Mouse (Mus musculus) liver, embryonic 14.5 days (tissue): ENCODE results near the gene Cmip. TPM values are rescaled to one million over a fixed set of nuclear protein-coding genes. Genes with fewer than 3 reads are reported as not detected.

Experiments used
- ATAC-seq: fragments of 200-750 bp; cut with Nextera tagmentation; 2 replicates; pipeline ENCODE4 v1.8.0; 2017; ENCODE audit warnings: moderate number of reproducible peaks, mild to moderate bottlenecking, moderate library complexity; ENCODE audit not compliant: insufficient read depth
- DNase-seq, 3 experiments: peaks; one replicate each; pipeline ENCODE4 v3.0.0-alpha.2; 2012 to 2013; ENCODE audit warnings: low read depth in 3 of 3, low spot score in 3 of 3
- H3K27ac ChIP-seq: fragments of 300-500 bp; sonication (generic); 2 replicates; pipeline ENCODE4 v1.5.1; 2014; ENCODE audit warnings: moderate library complexity, mild to moderate bottlenecking, control low read depth, inconsistent platforms
- H3K27me3 ChIP-seq: fragments of 300-500 bp; sonication (generic); 2 replicates; pipeline ENCODE4 v1.6.1; 2014; ENCODE audit warnings: mild to moderate bottlenecking, low read length, moderate library complexity; ENCODE audit not compliant: control insufficient read depth, insufficient read depth
- H3K36me3 ChIP-seq: fragments of 300-500 bp; sonication (generic); replicated peaks from 2 replicates; pipeline ENCODE4 v1.6.1; 2014; ENCODE audit warnings: low read depth; ENCODE audit not compliant: control insufficient read depth, insufficient read depth
- H3K4me1 ChIP-seq, 2 experiments: fragments of 200-500 bp in 1 of 2; fragments of 300-500 bp in 1 of 2; sonication (generic) in 1 of 2; replicated peaks; 2 replicates each; pipeline ENCODE4 v1.6.1; 2012 to 2014; ENCODE audit warnings: antibody characterized with exemption in 1 of 2, inconsistent platforms in 1 of 2, low read length in 1 of 2; ENCODE audit not compliant: control insufficient read depth in 2 of 2, insufficient read depth in 2 of 2
- H3K4me2 ChIP-seq: fragments of 300-500 bp; sonication (generic); 2 replicates; pipeline ENCODE4 v1.6.1; 2014; ENCODE audit warnings: low read depth, mild to moderate bottlenecking, control low read depth, moderate library complexity
- H3K4me3 ChIP-seq, 2 experiments: fragments of 200-500 bp in 1 of 2; fragments of 300-500 bp in 1 of 2; sonication (generic) in 1 of 2; 2 replicates each; pipeline ENCODE4 v1.5.1; 2012 to 2014; ENCODE audit warnings: low read depth in 2 of 2, low read length in 2 of 2, mild to moderate bottlenecking in 2 of 2, control low read depth in 1 of 2, inconsistent platforms in 1 of 2, moderate library complexity in 1 of 2; ENCODE audit not compliant: insufficient read depth in 1 of 2
- H3K9ac ChIP-seq: fragments of 300-500 bp; sonication (generic); replicated peaks from 2 replicates; pipeline ENCODE4 v1.6.1; 2014; ENCODE audit warnings: mild to moderate bottlenecking, control low read depth, moderate library complexity
- H3K9me3 ChIP-seq: fragments of 300-500 bp; sonication (generic); 2 replicates; pipeline ENCODE4 v1.6.1; 2016; ENCODE audit warnings: low read length, mixed read lengths; ENCODE audit not compliant: control insufficient read depth
- CTCF ChIP-seq: IDR thresholded peaks from 2 replicates; pipeline ENCODE4 v1.5.1; 2016; ENCODE audit warnings: antibody characterized with exemption, low read depth, control low read depth
- EP300 ChIP-seq: IDR thresholded peaks from 2 replicates; pipeline ENCODE4 v1.6.1; 2016; ENCODE audit warnings: antibody characterized with exemption, low read depth
- WGBS: fragments of 180-500 bp; shearing (Covaris S2); extraction: QIAGEN DNeasy Blood & Tissue Kit; methylation state at CpG from one replicate; pipeline ENCODE4 v1.1.7; 2014; ENCODE audit not compliant: insufficient replicate concordance; 5-methylcytosine and 5-hydroxymethylcytosine counted together
- polyA plus RNA-seq, 2 experiments: library from polyadenylated mRNA; depleted of rRNA in 1 of 2; stranded (reverse) in 1 of 2; unstranded in 1 of 2; fragments of >200 nt; fragmentation: Nextera tagmentation in 1 of 2; extraction: Ambion mirVana in 1 of 2; gene quantifications; 2 replicates each; pipeline versions ENCODE4 v1.2.1 to v1.2.3; 2012 to 2014

The Cmip gene
- polyA plus RNA-seq, 2 experiments = 6.7 to 10.4 TPM

- Histone ChIP-seq H3K9ac (no peak overlapping the region), H3K36me3 (no peaks in the 10 kb centered on the region), H3K27ac (no peak overlapping the region), H3K4me3 (no peak overlapping the region), H3K9me3 (no peaks in the 10 kb centered on the region), H3K27me3 (no peaks in the 10 kb centered on the region), H3K4me2 (no peak overlapping the region), H3K4me1 (peaks cover 43 to 71% of the 10 kb centered on the region in 2 experiments)
- ATAC-seq (no peak), DNase-seq (no peak)
- TF ChIP-seq CTCF = no peak
- no peak for TF ChIP-seq EP300
- 79% methylated on average over 7 of the region's 7 CpGs for WGBS
Measured at GRCm38 (mm10) chr8:117300188-117300587, 43.3 kb downstream of the Cmip start.

GRCm38 (mm10) chr8:117301457-117302041 is 44.7 kb downstream of the Cmip start:
- Histone ChIP-seq H3K9ac (no peak overlapping the region), H3K27ac (no peak overlapping the region), H3K27me3 (no peaks in the 10 kb centered on the region), H3K36me3 (no peaks in the 10 kb centered on the region), H3K9me3 (no peaks in the 10 kb centered on the region), H3K4me3 (no peak overlapping the region), H3K4me1 (peaks cover 33 to 59% of the 10 kb centered on the region in 2 experiments), H3K4me2 (no peak overlapping the region)
- 82% methylated on average over 12 of the region's 12 CpGs for WGBS
- no peak for ATAC-seq
- no peak for TF ChIP-seq EP300
- TF ChIP-seq CTCF = no peak
- no peak for DNase-seq

GRCm38 (mm10) chr8:117302072-117302471 is 45.2 kb downstream of the Cmip start:
- Histone ChIP-seq H3K4me2 (no peak overlapping the region), H3K27ac (no peak overlapping the region), H3K4me3 (no peak overlapping the region), H3K27me3 (no peaks in the 10 kb centered on the region), H3K36me3 (no peaks in the 10 kb centered on the region), H3K9ac (no peak overlapping the region), H3K4me1 (peaks cover 29 to 55% of the 10 kb centered on the region in 2 experiments), H3K9me3 (no peaks in the 10 kb centered on the region)
- ATAC-seq (no peak), DNase-seq (no peak)
- TF ChIP-seq EP300 = no peak
- no peak for TF ChIP-seq CTCF
- 76% methylated on average over 11 of the region's 11 CpGs for WGBS

GRCm38 (mm10) chr8:117303666-117304065 is 46.8 kb downstream of the Cmip start:
- Histone ChIP-seq H3K27ac (no peak overlapping the region), H3K9me3 (no peaks in the 10 kb centered on the region), H3K4me3 (no peak overlapping the region), H3K4me2 (no peak overlapping the region), H3K36me3 (no peaks in the 10 kb centered on the region), H3K4me1 (peaks cover 13 to 48% of the 10 kb centered on the region in 2 experiments), H3K27me3 (no peaks in the 10 kb centered on the region), H3K9ac (no peak overlapping the region)
- WGBS = 55% methylated on average over 9 of the region's 9 CpGs
- ATAC-seq = no peak
- DNase-seq = no peak
- TF ChIP-seq EP300 (no peak), CTCF (0 out of 2 replicates have a peak, but pooled peaks have one; percentile 8)

DNA sequence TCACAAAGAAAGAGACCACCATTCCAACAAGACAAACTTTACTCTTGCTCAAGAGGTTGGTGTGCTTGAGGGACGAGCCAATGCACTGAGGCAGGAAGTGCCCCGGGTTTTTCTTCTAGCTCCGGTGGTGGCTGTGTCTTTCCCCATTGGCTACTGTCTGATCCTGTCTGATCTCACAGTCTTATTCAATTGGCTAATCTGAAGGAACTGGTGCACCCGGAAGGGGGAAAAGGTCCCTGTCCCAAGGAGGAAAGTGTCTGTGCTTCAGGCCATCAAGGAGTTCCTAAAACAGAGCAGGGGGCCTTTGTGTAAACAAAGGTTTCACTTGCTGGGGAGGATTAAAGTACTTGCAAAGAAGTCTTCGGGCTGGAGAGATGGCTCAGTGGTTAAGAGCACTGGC is 48.5 kb downstream of the Cmip start:
- H3K4me2 ChIP-seq = no peak overlapping the region
- no peak overlapping the region for H3K9ac ChIP-seq
- H3K27ac ChIP-seq = no peak overlapping the region
- ATAC-seq (no peak), DNase-seq (no peak)
- H3K27me3 ChIP-seq = no peaks in the 10 kb centered on the region
- H3K4me3 ChIP-seq = no peak overlapping the region
- H3K4me1 ChIP-seq = peaks cover 3 to 34% of the 10 kb centered on the region in 2 experiments
- TF ChIP-seq CTCF = no peak
- no peak for TF ChIP-seq EP300
- 26% methylated on average over 5 of the region's 5 CpGs for WGBS
- H3K36me3 ChIP-seq = no peaks in the 10 kb centered on the region
- H3K9me3 ChIP-seq = no peaks in the 10 kb centered on the region
